In the genomic region with DNA sequence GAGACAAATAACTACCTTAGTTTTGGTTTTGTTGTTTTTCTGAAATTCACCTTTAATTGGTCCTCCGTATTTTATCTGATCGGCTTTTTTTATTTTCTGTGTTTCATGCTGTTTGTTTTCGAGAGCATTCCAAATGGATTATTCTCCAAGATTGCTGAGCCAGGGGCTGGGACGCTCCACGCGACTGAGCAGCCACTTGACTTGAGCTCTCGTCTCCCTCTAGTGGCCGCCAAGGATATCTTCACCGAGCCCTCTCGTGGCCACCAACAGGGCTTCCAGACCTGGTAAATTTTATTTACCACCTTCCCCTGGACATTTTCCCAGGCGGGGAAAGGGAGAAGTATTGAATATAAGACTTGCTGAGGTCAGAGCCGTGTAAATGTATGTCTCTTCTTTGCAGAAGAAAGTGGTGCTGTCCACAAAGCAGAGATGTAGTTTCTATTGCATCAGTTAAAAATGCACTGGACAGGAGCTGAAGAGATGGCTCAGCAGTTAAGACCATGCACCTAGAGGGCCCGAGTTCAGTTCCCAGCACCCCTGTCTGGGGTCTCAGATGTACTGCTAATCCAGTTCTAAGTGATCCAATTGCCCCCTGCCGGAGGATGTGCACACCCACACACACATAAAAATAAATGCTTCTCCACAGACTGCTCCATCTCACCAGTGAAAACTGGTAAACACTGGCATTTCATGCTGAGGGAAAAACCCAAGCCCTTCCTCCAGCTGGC, we compare ENCODE assay signal across 7 mouse cellular contexts.
DNase-seq lines count a peak whose midpoint lies in the region; ATAC-seq and TF ChIP-seq lines count a peak whose summit lies in the region.

No protein-coding gene starts in this region.

- H3K36me3 ChIP-seq in forebrain, postnatal 0 days (ENCODE audit: insufficient read depth) = no peaks in the 10 kb centered on the region
- H3K36me3 ChIP-seq in hindbrain, embryonic 11.5 days (ENCODE audit: control insufficient read depth, insufficient read depth, low read length) = no peaks in the 10 kb centered on the region
- H3K36me3 ChIP-seq in lung, embryonic 16.5 days (ENCODE audit: control insufficient read depth, insufficient read depth, low read length) = no peaks in the 10 kb centered on the region

- peak overlapping the region; percentile 50 for H3K4me2 ChIP-seq in forebrain, postnatal 0 days (ENCODE audit: low read depth)
- peak overlapping the region; percentile 41 for H3K4me2 ChIP-seq in hindbrain, embryonic 11.5 days (replicated peaks; ENCODE audit: low read depth, low read length)
- peak overlapping the region; percentile 67 for H3K4me2 ChIP-seq in lung, embryonic 16.5 days (ENCODE audit: low read depth, low read length)

- H3K9ac ChIP-seq in forebrain, postnatal 0 days = peak overlapping the region; percentile 23
- H3K9ac ChIP-seq in hindbrain, embryonic 11.5 days (ENCODE audit: low read depth, low read length) = no peak overlapping the region
- H3K9ac ChIP-seq in lung, embryonic 16.5 days (ENCODE audit: low read length) = peak overlapping the region; percentile 52

- no peak for TF ChIP-seq POLR2A in cerebellum, adult 2 months (IDR thresholded peaks at IDR 0.05; ENCODE audit: borderline replicate concordance, insufficient read depth, low read length)

- no peaks in the 10 kb centered on the region for H3K4me1 ChIP-seq in cerebellum, adult 2 months (ENCODE audit: control insufficient read depth, insufficient read depth, low read length)
- H3K4me1 ChIP-seq in forebrain, postnatal 0 days (ENCODE audit: insufficient read depth) = peaks cover 4% of the 10 kb centered on the region; the same call in 1 of the 2 replicates
- H3K4me1 ChIP-seq in hindbrain, embryonic 11.5 days (replicated peaks; ENCODE audit: control insufficient read depth, insufficient read depth, low read length) = no peaks in the 10 kb centered on the region
- H3K4me1 ChIP-seq in lung, embryonic 16.5 days (replicated peaks; ENCODE audit: control insufficient read depth, insufficient read depth, low read length) = peaks cover 11% of the 10 kb centered on the region

- peak; percentile 84 for TF ChIP-seq CTCF in cerebellum, adult 2 months (IDR thresholded peaks at IDR 0.05; ENCODE audit: borderline replicate concordance, insufficient read depth, low read depth, low read length)
- TF ChIP-seq CTCF in forebrain, postnatal 0 days (IDR thresholded peaks at IDR 0.05; ENCODE audit: low read depth) = peak; percentile 92

- no peaks in the 10 kb centered on the region for H3K27me3 ChIP-seq in cerebellum, adult 2 months (ENCODE audit: control insufficient read depth, insufficient read depth, low read length)
- no peaks in the 10 kb centered on the region for H3K27me3 ChIP-seq in forebrain, postnatal 0 days (ENCODE audit: insufficient read depth, low read length)
- H3K27me3 ChIP-seq in hindbrain, embryonic 11.5 days (ENCODE audit: control insufficient read depth, insufficient read depth, low read length) = no peaks in the 10 kb centered on the region
- H3K27me3 ChIP-seq in lung, embryonic 16.5 days (ENCODE audit: control insufficient read depth, insufficient read depth, low read depth, low read length) = no peaks in the 10 kb centered on the region

- no peak overlapping the region for H3K4me3 ChIP-seq in cerebellum, adult 2 months (replicated peaks; ENCODE audit: insufficient read depth, low read depth, low read length)
- peak overlapping the region; percentile 31 for H3K4me3 ChIP-seq in forebrain, postnatal 0 days (ENCODE audit: low read depth, low read length)
- no peak overlapping the region for H3K4me3 ChIP-seq in hindbrain, embryonic 11.5 days (ENCODE audit: low read depth, low read length)
- peak overlapping the region; percentile 40 for H3K4me3 ChIP-seq in lung, embryonic 16.5 days (ENCODE audit: low read length)

- peak; percentile 94 for ATAC-seq in forebrain, postnatal 0 days
- peak; percentile 89 for ATAC-seq in hindbrain, embryonic 11.5 days (ENCODE audit: low FRiP score)
- ATAC-seq in lung, embryonic 16.5 days (ENCODE audit: low read depth) = peak; percentile 89

- peak; percentile 79 for DNase-seq in R1 (ENCODE audit: low read depth, low spot score)
- DNase-seq in cerebellum, adult 2 months = peak; percentile 67 to 69
- DNase-seq in forebrain, postnatal 0 days = peak; percentile 89
- DNase-seq in hindbrain, embryonic 11.5 days (ENCODE audit: low spot score) = peak; percentile 85
- DNase-seq in layer of hippocampus, adult 9-10 months (ENCODE audit: low spot score) = peak; percentile 56
- peak; percentile 66 for DNase-seq in ovary, postnatal 36 days (ENCODE audit: low spot score)

- no peak overlapping the region for H3K27ac ChIP-seq in cerebellum, adult 2 months (ENCODE audit: insufficient read depth, low read length)
- H3K27ac ChIP-seq in forebrain, postnatal 0 days (ENCODE audit: low read depth, low read length) = no peak overlapping the region
- H3K27ac ChIP-seq in hindbrain, embryonic 11.5 days (ENCODE audit: low read depth, low read length) = no peak overlapping the region
- no peak overlapping the region for H3K27ac ChIP-seq in lung, embryonic 16.5 days (ENCODE audit: low read length)

- H3K9me3 ChIP-seq in forebrain, postnatal 0 days (ENCODE audit: low read length) = no peaks in the 10 kb centered on the region
- H3K9me3 ChIP-seq in hindbrain, embryonic 11.5 days (ENCODE audit: control insufficient read depth, low read length) = no peaks in the 10 kb centered on the region
- no peaks in the 10 kb centered on the region for H3K9me3 ChIP-seq in lung, embryonic 16.5 days (ENCODE audit: control insufficient read depth, low read length)

- 9% methylated on average over 14 of the region's 14 CpGs for WGBS in cerebellum, adult 2 months
- 10% methylated on average over 14 of the region's 14 CpGs for WGBS in forebrain, postnatal 0 days
- WGBS in hindbrain, embryonic 11.5 days = 14% methylated on average over 14 of the region's 14 CpGs
- WGBS in lung, embryonic 16.5 days = 10% methylated on average over 14 of the region's 14 CpGs

Comparison
In these comparisons a context has a peak if more than half of its experiments do, and no peak if none do; other contexts are left out.
1. H3K4me3 ChIP-seq: peak in forebrain, postnatal 0 days (single experiment) and lung, embryonic 16.5 days (single experiment); none in cerebellum, adult 2 months (single experiment) and hindbrain, embryonic 11.5 days (single experiment).
2. Peak in every context shown above with its lines, with median percentiles within 50 percentile points of each other: DNase-seq, ATAC-seq and H3K4me2 ChIP-seq.